Mouse (Mus musculus) neural tube, embryonic 10.5 days (tissue): ENCODE results near the gene Cnnm3.

Source experiments
- DNase-seq: peaks from one replicate; pipeline ENCODE4 v3.0.0-alpha.2; 2017; ENCODE audit warnings: low spot score; ENCODE audit errors: extremely low spot score

Cnnm3 gene

DNA sequence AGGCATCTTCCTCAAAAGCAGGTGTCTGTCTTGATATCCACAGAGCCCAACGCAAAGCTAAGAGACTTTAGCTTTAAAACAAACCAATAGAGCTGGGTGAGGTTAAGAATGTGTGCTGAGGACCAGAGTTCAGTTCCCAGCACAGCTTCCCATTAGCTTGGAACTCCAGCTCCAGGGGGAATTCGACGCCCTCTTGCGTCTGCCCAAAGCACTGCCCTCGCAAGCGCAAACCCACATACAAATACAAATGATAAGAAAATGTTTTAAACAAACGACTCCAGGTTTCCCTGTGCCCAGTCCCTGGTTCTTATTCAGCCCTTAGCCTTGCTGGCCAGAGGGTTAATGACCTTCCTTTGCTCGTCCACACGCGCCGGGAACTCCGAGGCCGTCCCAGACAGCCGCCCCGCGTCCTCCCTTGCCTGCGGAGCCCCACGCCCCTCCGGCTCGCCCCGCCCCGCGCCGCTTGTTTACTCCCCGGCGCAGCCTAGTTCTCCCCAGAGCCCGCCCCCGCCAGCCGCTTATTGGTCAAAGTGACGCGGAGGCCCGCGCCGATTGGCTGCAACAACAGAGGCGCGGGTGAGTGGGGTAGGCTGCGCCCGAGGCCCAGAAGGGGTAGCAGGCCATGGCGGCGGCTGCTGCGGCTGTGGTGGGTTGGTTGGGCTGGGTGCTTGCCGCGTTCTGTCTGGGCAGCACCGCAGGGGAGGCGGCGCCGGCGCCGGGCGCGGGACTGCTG is at the start of gene Cnnm3:
Gene Cnnm3, plus strand, starts transcription at position 579 of the 733 bp plus-strand sequence.
- DNase-seq = peak; percentile 100

GRCm38 (mm10) chr1:36465641-36466160 is 46.0 kb upstream of the Cnnm3 start:
- no peak for DNase-seq

- DNase-seq = no peak
Measured at GRCm38 (mm10) chr1:36467446-36467845, 44.2 kb upstream of the Cnnm3 start.

GRCm38 (mm10) chr1:36469811-36470444 is 41.7 kb upstream of the Cnnm3 start:
- DNase-seq = no peak

DNA sequence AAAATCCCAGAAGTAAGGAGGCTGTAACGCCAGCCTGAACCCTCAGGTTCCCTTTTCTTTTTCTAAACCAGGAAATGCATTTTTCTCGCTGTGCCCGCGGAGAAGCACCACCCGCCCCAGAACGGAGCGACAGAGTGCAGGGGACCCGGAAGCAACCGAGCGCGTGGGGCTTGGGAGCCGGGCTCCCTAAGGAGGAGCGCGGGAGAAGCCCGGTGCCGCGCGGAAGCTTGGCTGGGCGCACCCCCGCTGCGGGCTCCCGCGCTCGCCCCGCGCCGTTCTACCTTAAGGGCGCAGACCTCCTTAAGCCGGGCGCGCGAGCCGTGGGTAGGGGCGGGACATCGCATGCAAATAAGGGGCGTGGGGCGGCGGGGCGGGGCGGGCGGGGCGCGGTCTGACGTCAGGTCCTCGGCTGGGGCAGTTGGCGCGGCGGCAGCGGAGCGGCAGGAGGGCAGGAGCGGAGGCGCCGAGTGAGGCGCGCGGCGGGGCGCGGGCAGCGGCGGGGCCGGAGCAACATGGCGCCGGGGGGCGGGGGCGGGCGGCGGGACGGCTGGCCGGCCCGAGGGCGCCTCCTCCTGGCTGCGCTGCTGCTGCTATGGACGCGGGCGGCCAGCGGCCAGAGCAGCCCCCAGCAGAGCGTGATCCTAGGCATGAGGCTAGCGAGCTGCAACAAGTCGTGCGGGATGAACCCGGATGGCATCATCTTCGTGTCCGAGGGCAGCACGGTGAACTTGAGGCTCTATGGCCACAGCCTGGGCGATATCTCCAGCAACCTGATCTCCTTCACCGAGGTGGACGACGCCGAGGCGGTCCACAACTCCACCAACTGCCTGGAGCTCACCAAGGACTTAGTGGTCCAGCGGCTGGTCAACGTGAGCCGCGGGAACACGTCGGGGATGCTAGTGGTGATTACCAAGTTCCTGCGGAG is 40.2 kb upstream of the Cnnm3 start, which contains the start of gene Cnnm4:
Gene Cnnm4, plus strand, starts transcription at position 440 of the 925 bp plus-strand sequence.
- DNase-seq = peak; percentile 93

GRCm38 (mm10) chr1:36472106-36472440 is 39.6 kb upstream of the Cnnm3 start:
- no peak for DNase-seq

DNA sequence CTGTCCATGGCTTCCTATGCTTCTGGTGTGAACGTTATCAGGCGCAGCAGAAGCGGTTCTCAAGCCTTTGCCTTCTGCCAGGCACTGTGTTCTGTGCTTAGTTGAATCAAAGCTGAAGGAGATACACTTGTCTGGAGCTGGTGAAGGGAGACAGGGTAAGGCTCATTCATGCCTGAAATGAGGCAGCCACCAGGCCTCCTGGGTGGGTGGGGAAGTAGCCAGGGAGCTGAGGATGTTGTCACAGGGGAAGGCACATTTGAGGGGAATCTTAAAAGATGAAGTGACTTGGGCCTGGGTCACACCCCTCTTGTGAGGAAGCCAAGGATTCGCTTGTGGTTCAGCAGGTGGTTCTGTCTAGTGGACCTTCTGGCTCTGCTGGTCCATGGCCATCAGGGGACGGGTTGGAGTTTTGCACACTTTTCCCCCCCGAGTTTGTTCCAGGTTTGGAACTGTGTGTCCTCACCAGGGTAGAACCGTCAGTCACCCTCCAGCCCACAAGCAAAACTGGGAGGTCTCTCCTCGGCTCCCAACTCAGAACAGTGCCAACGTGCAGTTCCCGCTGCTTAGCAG is 38.4 kb upstream of the Cnnm3 start:
- DNase-seq = no peak

DNA sequence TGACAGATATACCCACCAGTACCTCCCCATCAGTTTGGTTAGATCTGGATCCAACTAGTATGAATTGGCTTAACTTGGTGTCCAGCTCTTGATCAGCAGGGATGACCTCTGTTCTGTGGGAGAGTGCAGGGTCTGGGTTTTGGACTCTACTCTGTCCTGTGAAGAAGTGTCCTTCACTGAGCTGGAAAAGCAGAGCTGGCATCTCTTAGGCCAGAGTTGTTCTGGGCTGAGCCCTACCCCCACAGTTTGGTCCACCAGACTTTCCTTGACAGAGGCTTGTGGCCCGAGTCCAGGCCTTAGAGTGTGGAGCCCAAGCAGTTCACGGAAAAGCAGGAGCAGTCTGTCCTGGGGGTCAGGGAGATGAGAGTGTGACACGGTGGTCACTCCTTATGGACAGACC is 37.0 kb upstream of the Cnnm3 start:
- DNase-seq = no peak

DNA sequence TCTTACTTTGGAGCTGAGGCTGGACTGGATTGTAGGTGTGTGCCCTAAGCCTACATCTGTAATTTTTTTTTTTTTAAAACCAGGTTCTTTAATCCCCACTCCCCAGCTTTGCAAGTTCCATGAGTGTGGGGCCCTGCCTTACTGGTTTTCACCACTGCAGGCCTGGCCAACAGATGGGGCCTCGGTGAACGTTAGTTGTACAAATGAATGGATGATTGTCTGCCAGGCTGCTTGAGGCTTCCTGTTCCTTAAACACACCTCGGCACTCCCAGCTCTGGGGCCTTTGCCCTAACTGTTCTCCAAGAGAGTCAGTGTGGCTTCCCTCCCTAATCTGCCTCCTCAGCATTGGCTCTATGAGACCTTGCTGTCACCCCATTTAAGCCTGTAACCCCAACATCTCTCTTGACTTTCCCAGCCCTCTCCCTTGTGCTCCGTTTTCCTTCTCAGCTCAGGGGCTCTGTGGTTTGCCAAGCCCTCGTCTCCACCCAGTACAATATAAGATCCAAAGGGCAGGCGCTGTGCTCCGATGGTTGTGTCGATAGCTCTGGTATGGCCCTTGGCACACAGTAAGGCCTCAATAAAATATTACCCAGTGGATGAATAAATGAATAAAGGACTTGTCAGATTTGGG is 36.1 kb upstream of the Cnnm3 start:
- no peak for DNase-seq

GRCm38 (mm10) chr1:36476426-36476825 is 35.2 kb upstream of the Cnnm3 start:
- DNase-seq = no peak

GRCm38 (mm10) chr1:36478343-36478795 is 33.3 kb upstream of the Cnnm3 start:
- DNase-seq = no peak

- no peak for DNase-seq
Measured at GRCm38 (mm10) chr1:36479903-36480899, 31.5 kb upstream of the Cnnm3 start.

DNA sequence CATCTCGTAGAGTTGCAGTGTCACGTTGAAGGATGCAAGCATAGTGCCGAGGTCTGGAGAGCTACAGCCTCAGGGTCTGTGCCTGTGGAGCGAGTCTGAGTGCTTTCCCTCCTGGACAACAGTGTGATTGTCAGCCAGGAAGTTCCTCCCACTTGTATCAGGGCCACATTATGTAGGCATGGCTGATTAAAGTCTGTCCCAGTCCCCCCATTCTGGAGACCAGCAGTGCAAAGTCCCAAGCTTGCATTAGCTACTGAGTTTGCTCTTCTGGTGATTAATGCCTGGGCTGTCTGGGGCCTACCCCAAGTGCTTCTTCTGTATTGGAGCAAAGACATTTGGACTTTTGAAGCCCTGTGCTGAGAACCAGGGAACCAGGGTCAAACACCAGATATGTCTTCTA is 27.8 kb upstream of the Cnnm3 start:
- DNase-seq = no peak

DNA sequence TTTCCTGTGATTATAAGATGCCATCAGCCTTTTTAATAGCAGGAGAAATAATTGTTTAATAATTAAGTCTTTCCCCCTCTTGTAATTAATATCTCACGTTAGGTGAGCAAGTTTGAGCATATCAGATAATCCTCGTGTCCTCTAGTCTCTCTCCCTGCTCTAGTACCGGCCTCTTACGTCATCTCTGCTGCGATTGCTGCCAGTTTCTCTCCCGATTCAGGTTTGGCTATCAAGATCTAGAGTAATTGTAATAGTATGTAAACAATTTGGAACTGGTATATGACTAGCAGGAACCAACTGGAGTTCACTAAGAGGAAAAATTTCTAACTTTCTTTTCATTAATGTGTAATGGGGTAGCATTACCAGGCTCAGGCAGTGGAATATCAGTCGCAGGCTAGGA is 26.6 kb upstream of the Cnnm3 start:
- no peak for DNase-seq

DNA sequence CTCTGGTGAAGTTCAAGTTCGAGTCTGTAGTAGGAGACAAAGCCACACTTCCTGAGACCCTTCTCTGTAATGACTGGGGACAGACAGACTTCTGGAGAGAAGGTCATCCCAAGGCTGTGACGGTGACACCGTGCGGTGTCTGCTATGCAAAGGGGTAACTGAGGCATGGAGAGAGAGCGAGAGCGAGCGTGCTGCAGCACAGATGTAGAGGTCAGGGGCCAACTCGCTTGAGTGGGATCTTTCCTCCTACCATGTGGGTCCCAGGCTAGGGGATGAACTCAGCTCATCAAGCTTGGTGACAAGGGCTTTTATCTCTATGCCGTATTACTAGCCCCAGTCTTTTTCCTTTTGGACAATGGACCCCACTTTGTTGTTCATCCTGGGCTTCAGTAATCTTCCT is 24.6 kb upstream of the Cnnm3 start:
- no peak for DNase-seq

- DNase-seq = no peak
Measured at GRCm38 (mm10) chr1:36489661-36490060, 22.0 kb upstream of the Cnnm3 start.

DNA sequence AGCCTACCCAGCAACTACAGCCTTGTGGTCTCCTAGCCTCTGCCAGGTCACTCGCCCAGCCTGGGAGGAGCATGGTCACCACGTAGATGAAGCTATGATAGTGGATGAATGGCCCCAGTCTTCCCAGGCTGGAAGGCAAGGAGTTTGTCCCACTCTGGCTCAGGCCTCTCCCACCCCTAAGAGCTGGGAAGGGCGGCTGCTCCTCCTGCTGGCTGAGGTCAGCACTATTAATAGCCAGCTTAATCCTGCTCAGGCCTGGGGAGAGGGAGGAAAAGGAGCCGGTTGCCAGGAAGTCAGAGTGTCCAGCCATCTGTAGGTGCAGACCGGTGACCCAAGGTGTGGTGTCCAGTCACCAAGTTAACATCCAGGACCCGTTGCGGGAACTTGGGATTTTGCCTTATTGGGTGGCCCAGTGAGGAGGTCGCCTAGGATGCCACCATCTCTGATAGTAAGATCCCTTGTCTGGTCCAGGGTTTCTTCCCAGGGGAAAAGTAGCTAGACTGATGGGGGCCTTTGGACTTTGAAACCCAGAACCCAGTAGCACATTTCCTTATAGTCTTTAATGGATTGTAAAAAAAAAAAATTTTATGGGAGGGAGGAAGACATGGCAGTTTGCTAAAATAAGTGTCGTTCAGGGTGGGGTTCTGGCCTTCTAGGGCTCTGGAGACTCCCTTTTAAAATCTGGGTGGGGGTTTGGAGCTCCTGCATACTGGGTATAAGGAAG is 19.1 kb upstream of the Cnnm3 start:
- peak; percentile 36 for DNase-seq

GRCm38 (mm10) chr1:36493299-36493698 is 18.4 kb upstream of the Cnnm3 start:
- DNase-seq = no peak

- no peak for DNase-seq
Measured at GRCm38 (mm10) chr1:36496719-36497118, 14.9 kb upstream of the Cnnm3 start.
